Mouse (Mus musculus) thymus, adult 18-20 months (tissue): Measurements from ENCODE around the gene Olfr554.
"Not testable (repeated sequence)": the region's sequence is repeated elsewhere in the genome, so short reads cannot be mapped to it uniquely, and the experiment has no call there.

ENCODE experiments used
- DNase-seq, 2 experiments: peaks; one replicate each; pipeline ENCODE4 v3.0.0; 2022; ENCODE audit warnings: mixed read lengths in 2 of 2

Gene Olfr554

GRCm38 (mm10) chr7:102638132-102638531 lies at the start of gene Olfr554:
TSS of gene Olfr554 (plus strand) at chr7:102638432.
- DNase-seq: no peak

- no peak for DNase-seq
Observed at GRCm38 (mm10) chr7:102591786-102592185, 46.4 kb upstream of the Olfr554 start, which contains the start of gene Olfr551. TSS of gene Olfr551 (minus strand) at chr7:102591886.

- DNase-seq: no peak
Observed at GRCm38 (mm10) chr7:102597378-102598031, 40.7 kb upstream of the Olfr554 start, which contains the start of gene Olfr552. TSS of gene Olfr552 (plus strand) at chr7:102597770.

GRCm38 (mm10) chr7:102618118-102618517 lies 20.1 kb upstream of the Olfr554 start, which contains the start of gene Olfr553:
TSS of gene Olfr553 (minus strand) at chr7:102618218.
- DNase-seq: no peak

GRCm38 (mm10) chr7:102619608-102620007 lies 18.6 kb upstream of the Olfr554 start:
- DNase-seq: no peak

- not testable (repeated sequence) for DNase-seq
Observed at GRCm38 (mm10) chr7:102620368-102620767, 17.9 kb upstream of the Olfr554 start.

GRCm38 (mm10) chr7:102636665-102637064 lies 1.6 kb upstream of the Olfr554 start:
- peak in 1 of 2 experiments; percentile 6 for DNase-seq

GRCm38 (mm10) chr7:102644945-102645344 lies 6.7 kb downstream of the Olfr554 start:
- not testable (repeated sequence) for DNase-seq

GRCm38 (mm10) chr7:102658523-102658922 lies 20.3 kb downstream of the Olfr554 start, which contains the start of gene Olfr555:
TSS of gene Olfr555 (plus strand) at chr7:102658823.
- DNase-seq: no peak

GRCm38 (mm10) chr7:102664599-102664998 lies 26.4 kb downstream of the Olfr554 start, which contains the start of gene Olfr556:
TSS of gene Olfr556 (plus strand) at chr7:102664899.
- no peak for DNase-seq

- no peak for DNase-seq
Observed at GRCm38 (mm10) chr7:102665378-102665777, 27.1 kb downstream of the Olfr554 start.

- DNase-seq: no peak
Observed at GRCm38 (mm10) chr7:102676225-102676624, 38.0 kb downstream of the Olfr554 start.

- DNase-seq: no peak
Observed at GRCm38 (mm10) chr7:102681916-102682315, 43.7 kb downstream of the Olfr554 start.

- peak; percentile 91 for DNase-seq
Observed at GRCm38 (mm10) chr7:102686944-102687501, 48.8 kb downstream of the Olfr554 start, which contains the start of gene Trim68. TSS of gene Trim68 (minus strand) at chr7:102687327.
